Mouse (Mus musculus) adrenal gland, adult 2 months (tissue): ENCODE measurements around the gene 7530416G11Rik. TPM values are rescaled to one million over a fixed set of nuclear protein-coding genes. Genes with fewer than 3 reads are reported as not detected.

Experiments used
- DNase-seq: peaks from one replicate; pipeline ENCODE4 v3.0.0; 2021
- long read RNA-seq: library from polyadenylated mRNA; stranded (forward); transcript quantifications from one replicate; pipeline ENCODE4 v2.0.0, GENCODE M21; 2021
- polyA plus RNA-seq: library from polyadenylated mRNA; depleted of rRNA; stranded (reverse); fragments of >200 nt; gene quantifications from 2 replicates; pipeline ENCODE4 v1.2.3, GENCODE M21; 2012; rRNA removed
- total RNA-seq, 2 experiments: library from RNA; stranded (reverse); gene quantifications; 2 replicates each; pipeline ENCODE4 v1.2.3; 2021

The 7530416G11Rik gene
- total RNA-seq (not detected), polyA plus RNA-seq (not detected in 2 replicates)
- long read RNA-seq, result 0 reads

- DNase-seq, result no peak
Measured at GRCm38 (mm10) chr15:85503127-85503526, at the start of gene 7530416G11Rik. Gene 7530416G11Rik, minus strand, starts transcription at chr15:85503227.

DNA sequence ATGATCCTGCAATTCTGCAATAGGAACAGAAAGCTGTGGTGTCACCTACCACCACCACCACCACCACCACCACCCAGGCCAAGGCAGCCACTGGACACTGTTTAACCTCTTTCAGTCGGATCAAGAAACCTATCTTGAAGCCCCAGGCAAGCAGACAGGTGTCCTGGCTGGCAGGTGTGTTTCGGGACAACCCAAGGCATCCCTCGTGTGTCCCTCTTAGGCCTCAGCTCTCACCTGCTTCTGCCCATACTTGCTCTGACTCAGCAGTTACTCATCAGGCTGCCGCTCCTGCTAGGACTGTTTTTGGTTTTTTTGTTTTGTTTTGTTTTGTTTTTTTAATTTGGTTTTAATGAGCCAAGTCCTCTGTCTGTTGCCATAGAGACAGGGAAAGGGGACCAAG is 43.5 kb upstream of the 7530416G11Rik start:
- no peak for DNase-seq

DNA sequence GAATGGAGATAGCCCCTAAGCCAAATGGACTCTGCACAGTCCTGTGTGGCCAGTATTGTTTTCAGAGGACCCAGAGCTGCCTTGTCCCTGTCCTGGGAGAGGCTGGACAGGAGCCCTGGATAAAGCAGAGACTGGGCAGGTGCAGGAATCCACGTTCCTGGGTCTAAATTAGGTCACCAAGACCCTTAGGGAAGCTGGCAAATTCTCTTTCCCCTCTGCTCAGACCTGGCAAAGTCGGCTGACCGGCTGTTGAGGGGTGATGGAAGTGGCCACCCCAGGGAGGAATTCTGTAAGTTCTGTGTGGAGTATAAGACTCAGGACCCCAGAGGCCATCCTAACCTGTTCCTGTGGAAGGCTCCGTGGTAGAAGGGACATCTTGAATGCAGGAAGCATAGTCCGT is 42.3 kb upstream of the 7530416G11Rik start:
- DNase-seq, result no peak

DNA sequence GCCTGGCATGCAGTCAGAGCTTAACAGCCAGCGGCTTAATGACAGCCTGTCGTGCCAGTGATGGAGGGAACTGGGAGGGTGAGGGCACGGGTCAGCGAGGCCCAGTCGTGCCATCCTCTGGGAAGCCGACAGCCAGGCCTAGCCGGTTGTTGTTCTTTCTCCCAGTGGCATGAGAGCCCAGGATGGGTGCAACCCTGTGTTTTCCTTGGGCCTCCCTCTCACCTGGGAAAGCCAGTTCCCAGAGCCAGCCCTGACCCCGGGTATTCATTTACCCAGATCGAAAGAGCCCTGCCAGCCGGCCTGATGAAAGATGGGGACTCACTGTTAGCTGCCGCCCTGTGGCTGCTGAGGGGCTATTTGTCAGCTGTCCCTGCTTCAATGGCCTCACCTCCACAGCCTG is 35.1 kb upstream of the 7530416G11Rik start:
- DNase-seq, result no peak

DNA sequence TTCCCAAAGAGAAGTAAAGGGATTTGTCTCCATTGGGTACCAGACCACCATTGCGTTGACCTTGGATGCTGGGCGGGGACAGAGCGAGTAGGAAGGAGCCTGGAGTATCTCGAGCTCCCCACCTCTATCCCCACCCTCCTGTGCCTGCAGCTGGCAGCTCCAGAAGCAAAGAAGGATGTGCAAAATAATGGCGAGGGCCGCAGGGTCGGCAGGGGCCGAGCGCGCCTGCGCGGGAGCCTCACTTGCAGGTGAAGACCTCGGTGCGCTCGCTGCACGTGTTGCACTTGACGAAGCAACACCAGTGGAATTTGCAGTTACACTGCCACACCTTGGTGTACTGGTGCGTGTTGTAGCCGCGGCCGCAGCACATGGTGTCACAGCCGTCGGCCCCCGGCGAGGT is 34.1 kb upstream of the 7530416G11Rik start:
- DNase-seq, result no peak

DNA sequence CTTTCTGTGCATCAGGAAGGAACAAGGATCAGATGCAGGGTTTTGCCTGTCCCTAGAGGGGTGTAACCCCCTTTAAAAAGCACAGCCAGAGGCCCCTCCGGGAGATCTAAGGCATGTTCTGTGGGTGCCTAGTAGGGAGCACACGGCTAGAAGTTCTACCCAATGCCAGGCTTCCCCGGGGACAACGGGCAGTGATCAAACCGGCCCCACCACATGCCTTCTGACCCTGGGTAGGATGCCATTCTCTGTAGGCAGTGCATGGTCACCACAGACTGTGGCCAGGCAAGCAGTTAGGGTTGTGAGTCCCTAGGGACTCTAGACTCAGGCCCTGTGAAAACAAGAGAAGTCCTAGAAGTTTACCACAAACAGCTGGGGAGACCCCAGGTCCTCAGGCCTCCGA is 31.6 kb upstream of the 7530416G11Rik start:
- no peak for DNase-seq

GRCm38 (mm10) chr15:85534215-85534614 is 31.2 kb upstream of the 7530416G11Rik start:
- DNase-seq, result peak; percentile 10

GRCm38 (mm10) chr15:85532063-85532462 is 29.0 kb upstream of the 7530416G11Rik start:
- DNase-seq, result no peak

GRCm38 (mm10) chr15:85529911-85530310 is 26.9 kb upstream of the 7530416G11Rik start:
- DNase-seq, result no peak

GRCm38 (mm10) chr15:85524404-85524950 is 21.4 kb upstream of the 7530416G11Rik start:
- DNase-seq, result no peak

- peak; percentile 89 for DNase-seq
Measured at GRCm38 (mm10) chr15:85523173-85523991, 20.4 kb upstream of the 7530416G11Rik start.

DNA sequence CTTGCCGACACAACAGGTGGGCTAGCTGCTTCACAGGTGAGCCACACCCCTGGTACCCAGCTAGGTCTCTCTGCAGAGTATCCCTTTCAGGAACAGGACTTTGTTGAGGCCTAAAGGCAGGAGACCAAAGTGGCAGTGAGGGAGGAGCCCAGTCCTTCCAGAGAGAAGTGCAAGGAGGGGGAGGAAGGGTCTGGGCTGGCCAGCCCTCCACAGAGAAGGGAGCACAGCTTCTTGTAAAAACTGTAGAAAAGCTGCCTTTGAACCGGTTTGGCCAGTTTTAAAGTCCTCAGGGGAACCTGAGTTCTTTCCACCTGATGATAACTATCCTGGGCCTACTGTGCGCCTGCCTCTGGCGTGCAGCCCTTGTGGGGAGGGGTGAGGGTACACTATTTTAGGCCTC is 16.4 kb upstream of the 7530416G11Rik start:
- DNase-seq, result no peak

GRCm38 (mm10) chr15:85507370-85508014 is 4.5 kb upstream of the 7530416G11Rik start:
- DNase-seq, result no peak

DNA sequence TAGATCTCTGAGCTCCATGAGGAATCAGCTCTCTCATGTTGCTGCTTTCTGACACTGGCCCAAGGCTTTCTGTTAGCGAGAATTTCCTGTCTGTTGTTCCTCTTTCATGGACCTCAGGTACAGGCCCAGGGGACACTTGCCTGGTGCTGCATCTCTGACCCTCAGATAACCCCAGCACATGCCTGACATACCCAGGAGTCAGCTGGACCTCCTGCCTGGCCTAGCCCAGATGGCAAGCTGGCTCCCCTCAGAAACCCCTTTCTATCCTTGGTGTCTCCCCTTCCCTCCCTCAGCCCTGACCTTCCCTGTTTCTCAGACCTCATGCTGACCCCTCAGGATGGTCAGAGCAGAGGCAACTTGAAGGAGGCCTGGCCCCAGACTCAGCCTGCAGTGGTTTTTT is 3.7 kb upstream of the 7530416G11Rik start:
- no peak for DNase-seq

DNA sequence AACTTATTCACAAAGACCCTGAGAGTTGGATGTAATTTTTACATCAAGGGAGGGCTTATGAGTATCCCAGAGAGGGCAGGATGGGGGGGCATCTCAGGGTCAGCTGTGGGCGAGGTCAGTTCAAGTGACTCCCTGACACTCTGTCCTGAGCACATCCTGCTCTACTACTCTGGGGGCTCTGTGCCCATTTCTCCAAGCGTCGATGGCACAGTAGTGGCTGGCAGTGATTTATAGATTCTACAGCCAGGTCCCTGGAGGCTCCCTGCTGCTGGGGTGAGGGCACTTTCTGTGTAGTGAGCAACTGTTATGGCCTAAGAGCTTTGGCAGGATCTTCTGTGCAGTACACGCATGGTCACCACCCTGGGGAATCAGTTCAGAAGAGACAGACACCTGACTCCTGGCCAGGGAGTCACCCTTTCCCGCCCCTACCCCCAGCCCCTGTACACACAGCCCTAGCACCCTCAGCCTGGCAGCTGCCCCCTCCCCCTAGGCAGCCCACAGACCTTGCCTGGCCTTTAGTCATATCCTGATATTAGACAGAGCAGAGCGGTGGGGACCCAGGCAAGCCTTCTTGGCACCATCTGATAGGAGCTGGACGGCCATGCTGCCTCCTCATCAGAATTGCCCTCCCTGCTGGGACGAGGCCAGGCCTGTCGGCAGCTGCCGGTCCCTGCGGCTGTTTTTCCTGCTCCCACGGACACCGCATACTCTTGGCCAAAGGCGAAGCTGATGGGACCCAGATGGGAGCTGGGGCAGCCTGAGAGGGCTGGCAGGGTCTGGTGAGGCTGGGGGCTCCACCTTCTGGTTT is 2.3 kb upstream of the 7530416G11Rik start:
- peak; percentile 55 for DNase-seq

DNA sequence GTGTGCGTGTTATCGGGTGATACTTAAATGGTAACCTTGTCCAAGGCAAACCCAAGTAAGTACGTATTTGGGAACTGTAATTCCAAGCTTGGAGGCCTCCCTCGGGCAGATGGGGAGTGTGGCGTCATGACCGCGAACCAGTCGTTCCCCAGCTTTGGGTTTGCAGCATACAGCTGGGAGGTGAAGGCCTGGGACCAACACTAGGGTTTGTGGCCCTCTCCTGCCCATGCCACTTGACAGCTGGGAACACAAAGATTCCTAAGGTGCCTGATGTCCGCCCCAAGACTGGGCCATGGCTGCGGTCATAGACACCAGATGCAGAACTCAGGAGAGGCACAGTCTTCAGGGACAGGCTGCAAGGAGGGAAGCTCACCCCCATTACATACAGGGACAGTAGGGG is 2.8 kb downstream of the 7530416G11Rik start:
- no peak for DNase-seq

- DNase-seq, result no peak
Measured at GRCm38 (mm10) chr15:85497981-85498475, 5.0 kb downstream of the 7530416G11Rik start.

GRCm38 (mm10) chr15:85497548-85497947 is 5.5 kb downstream of the 7530416G11Rik start:
- DNase-seq, result no peak

GRCm38 (mm10) chr15:85494163-85494621 is 8.8 kb downstream of the 7530416G11Rik start:
- no peak for DNase-seq

- DNase-seq, result no peak
Measured at GRCm38 (mm10) chr15:85489751-85490150, 13.3 kb downstream of the 7530416G11Rik start.

DNA sequence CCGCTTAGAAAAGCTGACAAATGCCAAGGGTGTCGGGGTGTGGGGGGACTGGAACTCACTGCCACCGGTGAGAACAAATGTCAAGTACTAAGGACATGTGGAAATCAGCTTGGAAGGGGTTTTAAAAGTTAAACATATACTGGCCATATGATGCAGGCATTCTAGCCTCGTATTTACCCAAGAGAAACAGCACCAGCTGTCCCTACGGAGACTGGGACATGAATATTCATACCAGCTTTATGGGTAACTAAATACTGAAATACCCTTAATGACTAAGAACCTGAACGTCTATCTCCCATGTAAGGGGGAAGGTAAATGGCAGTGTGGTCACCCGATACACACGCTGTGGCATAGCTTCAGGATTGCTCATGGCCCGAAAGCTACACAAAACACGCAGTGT is 14.1 kb downstream of the 7530416G11Rik start:
- no peak for DNase-seq

- no peak for DNase-seq
Measured at GRCm38 (mm10) chr15:85480630-85481029, 22.4 kb downstream of the 7530416G11Rik start.
